Mouse (Mus musculus) left cerebral cortex, postnatal 36 days (tissue): ENCODE measurements around the gene Slc10a3. TPM values are rescaled to one million over a fixed set of nuclear protein-coding genes. Genes with fewer than 3 reads are reported as not detected.

Experiments
- total RNA-seq, 2 experiments: library from RNA; stranded (reverse); gene quantifications; 2 replicates each; pipeline ENCODE4 v1.2.3; 2021

Gene Slc10a3
- total RNA-seq, 2 experiments from 2014 or later: 2.4 to 2.7 TPM

Other genes with a start within 250 kb of the Slc10a3 start
- under 1 TPM in 1 of 2 experiments, not detected in 1; 0.66 TPM for gene Opn1mw, start 245.9 kb downstream of the Slc10a3 start, total RNA-seq
- gene Mecp2, start 238.0 kb downstream of the Slc10a3 start, total RNA-seq: 10 to 100 TPM; 82.0 to 91.2 TPM
- not detected for gene Tex28, start 205.5 kb downstream of the Slc10a3 start, total RNA-seq
- gene Tktl1, start 196.1 kb downstream of the Slc10a3 start, total RNA-seq: not detected
- gene Flna, start 123.5 kb downstream of the Slc10a3 start, total RNA-seq: 10 to 100 TPM; 57.5 to 74.0 TPM
- gene Emd, start 118.7 kb downstream of the Slc10a3 start, total RNA-seq: 10 to 100 TPM; 33.6 to 39.0 TPM
- gene Rpl10, start 102.5 kb downstream of the Slc10a3 start, total RNA-seq: 100 to 1,000 TPM; 182 to 197 TPM
- 10 to 100 TPM; 49.7 to 64.0 TPM for gene Taz, start 91.4 kb downstream of the Slc10a3 start, total RNA-seq
- gene Dnase1l1, start 91.0 kb downstream of the Slc10a3 start, total RNA-seq: 1 to 10 TPM; 2.0 to 2.3 TPM
- gene Atp6ap1, start 76.3 kb downstream of the Slc10a3 start, total RNA-seq: 100 to 1,000 TPM; 340 to 365 TPM
- gene Gdi1, start 68.4 kb downstream of the Slc10a3 start, total RNA-seq: 100 to 1,000 TPM; 583 to 584 TPM
- 10 to 100 TPM; 30.1 to 31.9 TPM for gene Fam50a, start 60.3 kb downstream of the Slc10a3 start, total RNA-seq
- gene Plxna3, start 44.3 kb downstream of the Slc10a3 start, total RNA-seq: 10 to 100 TPM; 17.1 to 28.7 TPM
- gene Lage3, start 19.7 kb downstream of the Slc10a3 start, total RNA-seq: 10 to 100 TPM; 23.0 to 26.9 TPM
- gene Ubl4a, start 131 bp downstream of the Slc10a3 start, total RNA-seq: 10 to 100 TPM; 64.6 to 77.3 TPM
- gene Fam3a, start 19.9 kb upstream of the Slc10a3 start, total RNA-seq: 10 to 100 TPM; 18.0 to 22.5 TPM
- 10 to 100 TPM; 46.9 to 49.9 TPM for gene Ikbkg, start 19.9 kb upstream of the Slc10a3 start, total RNA-seq
- gene G6pdx, start 55.8 kb upstream of the Slc10a3 start, total RNA-seq: 10 to 100 TPM; 25.9 to 26.3 TPM
- gene Gm6880, start 108.0 kb upstream of the Slc10a3 start, total RNA-seq: not detected
- not detected for gene Olfr1326-ps1, start 201.5 kb upstream of the Slc10a3 start, total RNA-seq
- not detected for gene Olfr1325, start 219.3 kb upstream of the Slc10a3 start, total RNA-seq